Mouse (Mus musculus) lung, adult 2 months (tissue): ENCODE data around the gene A930004D18Rik.

Source experiments
- CTCF ChIP-seq: fragments of 200-500 bp; IDR thresholded peaks from 2 replicates; pipeline ENCODE4 v1.5.1; 2011; ENCODE audit warnings: mild to moderate bottlenecking, low read length, control low read depth; ENCODE audit not compliant: insufficient read depth
- POLR2A ChIP-seq: fragments of 200-500 bp; IDR thresholded peaks from 2 replicates; pipeline ENCODE4 v1.6.1; 2011; ENCODE audit warnings: low read depth, mild to moderate bottlenecking, control low read depth, low read length, borderline replicate concordance; ENCODE audit errors: extremely low read depth

GRCm38 (mm10) chr2:18066436-18066835, 28.9 kb upstream of the A930004D18Rik start:
- TF ChIP-seq CTCF (no peak), POLR2A (no peak)
